Mouse (Mus musculus): ENCODE data around the gene B3gnt8. TPM values are rescaled to one million over a fixed set of nuclear protein-coding genes. Genes with fewer than 3 reads are reported as not detected.

The B3gnt8 gene
- polyA plus RNA-seq, 1 experiment: 32.8 TPM

- DNase-seq: no peak
- H3K36me3 ChIP-seq (ENCODE audit: control insufficient read depth, insufficient read depth, low read length): peaks cover 33% of the 10 kb centered on the region
- no peak overlapping the region for H3K4me3 ChIP-seq (ENCODE audit: control insufficient read depth, insufficient read depth, low read length)
- peaks cover 5% of the 10 kb centered on the region for H3K4me1 ChIP-seq (replicated peaks; ENCODE audit: control insufficient read depth, insufficient read depth, low read length)
- no peaks in the 10 kb centered on the region; the same call in 1 of the 2 replicates for H3K27me3 ChIP-seq (ENCODE audit: control insufficient read depth, insufficient read depth, low read length)
- TF ChIP-seq CTCF (IDR thresholded peaks at IDR 0.05; ENCODE audit: borderline replicate concordance, control insufficient read depth, extremely low read depth, insufficient read depth, low read length, poor library complexity) (no peak), POLR2A (IDR thresholded peaks at IDR 0.05; ENCODE audit: control insufficient read depth, extremely low read depth, insufficient read depth, low read length, poor library complexity) (no peak)
- no peak overlapping the region for H3K27ac ChIP-seq (ENCODE audit: control insufficient read depth, insufficient read depth, low read length)
- 92% methylated on average over 9 of the region's 9 CpGs for WGBS
Measured at GRCm38 (mm10) chr7:25669631-25670030, 43.2 kb downstream of the B3gnt8 start.

GRCm38 (mm10) chr7:25670096-25670495 is 43.6 kb downstream of the B3gnt8 start:
- no peak for TF ChIP-seq CTCF (IDR thresholded peaks at IDR 0.05; ENCODE audit: borderline replicate concordance, control insufficient read depth, extremely low read depth, insufficient read depth, low read length, poor library complexity)
- Histone ChIP-seq H3K27ac (ENCODE audit: control insufficient read depth, insufficient read depth, low read length) (no peak overlapping the region), H3K36me3 (ENCODE audit: control insufficient read depth, insufficient read depth, low read length) (peaks cover 30% of the 10 kb centered on the region), H3K4me1 (replicated peaks; ENCODE audit: control insufficient read depth, insufficient read depth, low read length) (peaks cover 10% of the 10 kb centered on the region), H3K4me3 (ENCODE audit: control insufficient read depth, insufficient read depth, low read length) (no peak overlapping the region), H3K27me3 (ENCODE audit: control insufficient read depth, insufficient read depth, low read length) (no peaks in the 10 kb centered on the region; the same call in 1 of the 2 replicates)
- WGBS: 96% methylated on average over 4 of the region's 4 CpGs
- DNase-seq: no peak

DNA sequence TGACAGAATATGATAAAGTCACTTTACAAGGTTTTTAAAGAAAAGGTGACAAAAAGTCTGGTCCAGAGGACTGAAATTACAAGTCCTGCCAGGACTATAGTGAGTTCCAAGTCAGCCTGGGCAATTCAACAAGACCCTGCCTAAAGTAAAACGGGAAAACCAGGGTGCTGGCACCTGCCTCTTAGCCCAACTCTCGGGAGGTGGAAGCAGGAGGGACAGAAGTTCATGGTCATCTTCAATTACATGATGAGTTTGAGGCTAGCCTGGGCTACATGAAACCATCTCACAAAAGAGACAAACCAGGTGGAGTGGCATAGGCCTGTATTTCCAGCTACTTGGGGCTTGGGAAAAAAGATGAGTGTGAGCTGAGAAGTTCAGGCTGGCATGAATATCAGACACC is 45.2 kb downstream of the B3gnt8 start:
- no peak overlapping the region for H3K4me3 ChIP-seq (ENCODE audit: control insufficient read depth, insufficient read depth, low read length)
- peaks cover 10% of the 10 kb centered on the region for H3K4me1 ChIP-seq (replicated peaks; ENCODE audit: control insufficient read depth, insufficient read depth, low read length)
- H3K27me3 ChIP-seq (ENCODE audit: control insufficient read depth, insufficient read depth, low read length): no peaks in the 10 kb centered on the region; the same call in 1 of the 2 replicates
- 95% methylated on average over 2 of the region's 2 CpGs for WGBS
- peaks cover 14% of the 10 kb centered on the region for H3K36me3 ChIP-seq (ENCODE audit: control insufficient read depth, insufficient read depth, low read length)
- TF ChIP-seq CTCF (IDR thresholded peaks at IDR 0.05; ENCODE audit: borderline replicate concordance, control insufficient read depth, extremely low read depth, insufficient read depth, low read length, poor library complexity) (no peak), POLR2A (IDR thresholded peaks at IDR 0.05; ENCODE audit: control insufficient read depth, extremely low read depth, insufficient read depth, low read length, poor library complexity) (no peak)
- no peak overlapping the region for H3K27ac ChIP-seq (ENCODE audit: control insufficient read depth, insufficient read depth, low read length)
- no peak for DNase-seq

DNA sequence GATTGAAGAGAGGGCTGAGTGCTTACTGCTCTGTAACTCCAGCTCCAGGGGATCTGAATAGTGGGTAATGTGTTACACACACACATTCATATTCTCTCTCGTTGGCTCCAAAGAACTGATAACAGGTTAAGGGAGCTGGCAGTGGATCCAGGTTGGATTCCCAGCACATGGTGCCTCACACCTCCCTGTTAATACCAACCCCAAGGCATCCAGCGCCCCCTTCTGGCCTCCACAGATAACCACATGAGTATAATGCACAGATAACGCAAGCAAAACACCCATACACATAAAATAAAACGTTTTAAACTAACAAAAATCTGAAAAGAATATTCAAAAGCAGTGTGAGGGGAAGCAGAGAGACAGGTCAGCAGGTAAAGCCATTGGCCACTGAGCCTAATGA is 46.0 kb downstream of the B3gnt8 start:
- H3K4me1 ChIP-seq (replicated peaks; ENCODE audit: control insufficient read depth, insufficient read depth, low read length): peaks cover 10% of the 10 kb centered on the region
- WGBS: 68% methylated on average over 4 of the region's 4 CpGs
- H3K4me3 ChIP-seq (ENCODE audit: control insufficient read depth, insufficient read depth, low read length): no peak overlapping the region
- H3K27ac ChIP-seq (ENCODE audit: control insufficient read depth, insufficient read depth, low read length): no peak overlapping the region
- peaks cover 11% of the 10 kb centered on the region for H3K36me3 ChIP-seq (ENCODE audit: control insufficient read depth, insufficient read depth, low read length)
- DNase-seq: no peak
- TF ChIP-seq POLR2A (IDR thresholded peaks at IDR 0.05; ENCODE audit: control insufficient read depth, extremely low read depth, insufficient read depth, low read length, poor library complexity) (no peak), CTCF (IDR thresholded peaks at IDR 0.05; ENCODE audit: borderline replicate concordance, control insufficient read depth, extremely low read depth, insufficient read depth, low read length, poor library complexity) (no peak)
- H3K27me3 ChIP-seq (ENCODE audit: control insufficient read depth, insufficient read depth, low read length): no peaks in the 10 kb centered on the region; the same call in 1 of the 2 replicates

DNA sequence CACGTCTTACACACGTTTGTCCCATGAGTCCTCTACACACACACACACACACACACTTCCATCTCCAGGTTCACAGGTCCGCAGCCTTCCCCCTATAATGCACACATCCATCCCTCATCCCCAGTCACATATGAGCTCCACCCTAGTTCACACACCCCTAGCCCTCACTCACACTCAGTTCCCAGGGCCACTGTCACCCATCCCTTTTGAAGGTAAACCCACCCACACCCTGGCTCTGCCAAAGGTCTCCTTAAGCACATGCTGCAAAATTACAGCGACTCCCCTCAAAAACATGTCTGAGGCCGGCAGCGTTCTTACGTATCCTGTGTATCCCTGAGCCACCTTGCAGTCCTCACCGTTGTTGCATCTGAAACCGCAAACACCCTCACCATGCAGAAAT is 47.8 kb downstream of the B3gnt8 start:
- peak overlapping the region; percentile 26; the same call in 1 of the 2 replicates for H3K4me3 ChIP-seq (ENCODE audit: control insufficient read depth, insufficient read depth, low read length)
- WGBS: 8% methylated on average over 9 of the region's 9 CpGs
- no peak for DNase-seq
- no peaks in the 10 kb centered on the region; the same call in 1 of the 2 replicates for H3K27me3 ChIP-seq (ENCODE audit: control insufficient read depth, insufficient read depth, low read length)
- H3K4me1 ChIP-seq (replicated peaks; ENCODE audit: control insufficient read depth, insufficient read depth, low read length): peaks cover 12% of the 10 kb centered on the region
- TF ChIP-seq CTCF (IDR thresholded peaks at IDR 0.05; ENCODE audit: borderline replicate concordance, control insufficient read depth, extremely low read depth, insufficient read depth, low read length, poor library complexity): no peak
- no peak for TF ChIP-seq POLR2A (IDR thresholded peaks at IDR 0.05; ENCODE audit: control insufficient read depth, extremely low read depth, insufficient read depth, low read length, poor library complexity)
- no peaks in the 10 kb centered on the region for H3K36me3 ChIP-seq (ENCODE audit: control insufficient read depth, insufficient read depth, low read length)
- no peak overlapping the region for H3K27ac ChIP-seq (ENCODE audit: control insufficient read depth, insufficient read depth, low read length)

GRCm38 (mm10) chr7:25674719-25675300 is 48.4 kb downstream of the B3gnt8 start, which contains the start of gene Tmem91:
Gene Tmem91, minus strand, starts transcription at chr7:25675166.
- peak; percentile 31 for DNase-seq
- Histone ChIP-seq H3K4me3 (ENCODE audit: control insufficient read depth, insufficient read depth, low read length) (peak within 1 kb of the TSS; percentile 26), H3K4me1 (replicated peaks; ENCODE audit: control insufficient read depth, insufficient read depth, low read length) (peaks cover 12% of the 10 kb centered on the region), H3K36me3 (ENCODE audit: control insufficient read depth, insufficient read depth, low read length) (no peaks in the 10 kb centered on the region), H3K27ac (ENCODE audit: control insufficient read depth, insufficient read depth, low read length) (no peak within 1 kb of the TSS), H3K27me3 (ENCODE audit: control insufficient read depth, insufficient read depth, low read length) (no peaks in the 10 kb centered on the region; the same call in 1 of the 2 replicates)
- TF ChIP-seq CTCF (IDR thresholded peaks at IDR 0.05; ENCODE audit: borderline replicate concordance, control insufficient read depth, extremely low read depth, insufficient read depth, low read length, poor library complexity): no peak
- WGBS: 1% methylated on average over 29 of the region's 29 CpGs

- DNase-seq: no peak
- Histone ChIP-seq H3K36me3 (ENCODE audit: control insufficient read depth, insufficient read depth, low read length) (no peaks in the 10 kb centered on the region), H3K27ac (ENCODE audit: control insufficient read depth, insufficient read depth, low read length) (no peak overlapping the region), H3K4me3 (ENCODE audit: control insufficient read depth, insufficient read depth, low read length) (no peak overlapping the region), H3K4me1 (replicated peaks; ENCODE audit: control insufficient read depth, insufficient read depth, low read length) (peaks cover 15% of the 10 kb centered on the region), H3K27me3 (ENCODE audit: control insufficient read depth, insufficient read depth, low read length) (no peaks in the 10 kb centered on the region; the same call in 1 of the 2 replicates)
- no peak for TF ChIP-seq POLR2A (IDR thresholded peaks at IDR 0.05; ENCODE audit: control insufficient read depth, extremely low read depth, insufficient read depth, low read length, poor library complexity)
- no peak for TF ChIP-seq CTCF (IDR thresholded peaks at IDR 0.05; ENCODE audit: borderline replicate concordance, control insufficient read depth, extremely low read depth, insufficient read depth, low read length, poor library complexity)
- WGBS: 75% methylated on average over 6 of the region's 6 CpGs
Measured at GRCm38 (mm10) chr7:25675405-25675804, 49.0 kb downstream of the B3gnt8 start.

Measured in thymus, adult 2 months (tissue).